Mouse (Mus musculus) brain, embryonic 14.5 days (tissue): ENCODE measurements around the gene Tyms.

Experiments used
- CTCF ChIP-seq: fragments of 200-500 bp; IDR thresholded peaks from 2 replicates; pipeline ENCODE4 v1.5.1; 2012; ENCODE audit warnings: inconsistent platforms, mild to moderate bottlenecking, moderate library complexity, borderline replicate concordance; ENCODE audit not compliant: insufficient read depth, insufficient read length; ENCODE audit errors: extremely low read depth
- POLR2A ChIP-seq: fragments of 200-500 bp; IDR thresholded peaks from 2 replicates; pipeline ENCODE4 v1.6.1; 2012; ENCODE audit warnings: mild to moderate bottlenecking, inconsistent platforms, borderline replicate concordance; ENCODE audit not compliant: poor library complexity, insufficient read depth, insufficient read length, severe bottlenecking; ENCODE audit errors: extremely low read depth

DNA sequence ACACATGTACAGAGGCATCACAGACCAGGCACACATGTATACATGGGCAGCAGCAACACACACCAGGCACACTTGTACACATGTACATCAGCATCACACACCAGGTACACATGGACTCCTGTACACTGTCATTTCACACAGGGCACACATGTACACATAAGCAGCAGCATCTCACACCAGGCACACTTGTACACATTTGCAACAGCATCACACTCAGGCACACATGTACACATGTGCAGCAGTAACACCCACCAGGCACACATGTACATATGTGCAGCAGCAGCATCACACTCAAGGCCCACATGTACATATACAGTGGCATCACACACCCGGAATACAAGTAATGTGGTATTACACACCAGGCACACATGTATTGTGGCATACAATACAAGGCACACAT, 24.8 kb upstream of the Tyms start:
- no peak for TF ChIP-seq CTCF
- no peak for TF ChIP-seq POLR2A
